Mouse (Mus musculus): Measurements from ENCODE around the gene Ppm1h. TPM values are rescaled to one million over a fixed set of nuclear protein-coding genes. Genes with fewer than 3 reads are reported as not detected.

Ppm1h gene
- polyA plus RNA-seq, 1 experiment from 2014 or later: 5.1 TPM

DNA sequence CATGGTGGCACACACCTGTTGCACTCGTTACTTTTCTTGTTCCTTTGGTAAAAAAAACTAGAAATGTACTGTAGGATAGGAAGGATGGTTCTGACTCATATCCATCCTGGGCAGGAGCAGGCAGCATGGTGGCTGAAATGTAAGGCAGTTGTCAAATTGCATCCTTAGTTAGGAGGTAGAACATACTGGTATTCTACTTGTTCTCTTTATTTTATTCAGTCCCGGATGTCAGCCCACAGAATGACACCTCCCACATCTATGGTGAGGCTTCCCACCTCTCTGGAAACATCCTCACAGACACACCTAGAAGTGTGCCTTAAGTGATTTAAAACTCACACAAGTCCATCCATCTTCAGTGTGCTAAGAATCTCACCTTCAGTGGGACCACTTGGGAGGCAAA is 49.6 kb downstream of the Ppm1h start:
- no peaks in the 10 kb centered on the region for H3K27me3 ChIP-seq (replicated peaks; ENCODE audit: control insufficient read depth, insufficient read depth, low read length)
- no peak overlapping the region for H3K27ac ChIP-seq (replicated peaks; ENCODE audit: low read depth, low read length)
- no peaks in the 10 kb centered on the region for H3K4me1 ChIP-seq (ENCODE audit: control insufficient read depth, insufficient read depth, low read length)
- H3K9me3 ChIP-seq (ENCODE audit: control insufficient read depth, low read length): no peaks in the 10 kb centered on the region
- 79% methylated on average over 2 of the region's 2 CpGs for WGBS
- no peak for DNase-seq (ENCODE audit: low spot score)
- H3K4me2 ChIP-seq (ENCODE audit: low read depth, low read length): no peak overlapping the region
- no peak overlapping the region for H3K9ac ChIP-seq (ENCODE audit: low read depth, low read length)
- no peak for ATAC-seq (ENCODE audit: low read depth)
- H3K36me3 ChIP-seq (ENCODE audit: control insufficient read depth, insufficient read depth, low read length): no peaks in the 10 kb centered on the region
- H3K4me3 ChIP-seq (ENCODE audit: low read depth, low read length): no peak overlapping the region

DNA sequence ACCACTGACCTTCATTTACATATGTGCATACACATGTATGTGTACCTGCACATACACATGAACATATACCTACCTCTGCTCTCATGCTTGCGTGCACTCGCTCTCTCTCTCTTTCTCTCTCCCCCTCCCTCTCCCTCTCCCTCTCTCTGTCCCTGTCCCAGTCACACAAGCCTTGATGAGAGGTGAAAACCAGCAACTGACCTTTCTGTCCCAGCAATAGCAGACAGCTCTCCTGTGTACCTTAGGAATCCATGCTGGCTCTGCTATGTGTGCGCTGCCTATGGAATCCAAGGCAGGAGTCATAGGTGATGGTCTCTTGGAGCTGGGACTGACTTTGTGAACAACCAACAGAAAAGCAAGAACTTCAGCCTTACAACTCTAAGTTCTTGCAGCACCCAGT is 53.6 kb downstream of the Ppm1h start:
- H3K4me1 ChIP-seq (ENCODE audit: control insufficient read depth, insufficient read depth, low read length): no peaks in the 10 kb centered on the region
- H3K4me2 ChIP-seq (ENCODE audit: low read depth, low read length): no peak overlapping the region
- no peak overlapping the region for H3K27ac ChIP-seq (replicated peaks; ENCODE audit: low read depth, low read length)
- ATAC-seq (ENCODE audit: low read depth) (no peak), DNase-seq (ENCODE audit: low spot score) (no peak)
- WGBS: 96% methylated on average over 3 of the region's 3 CpGs
- H3K9me3 ChIP-seq (ENCODE audit: control insufficient read depth, low read length): no peaks in the 10 kb centered on the region
- H3K27me3 ChIP-seq (replicated peaks; ENCODE audit: control insufficient read depth, insufficient read depth, low read length): no peaks in the 10 kb centered on the region
- H3K4me3 ChIP-seq (ENCODE audit: low read depth, low read length): no peak overlapping the region
- no peaks in the 10 kb centered on the region for H3K36me3 ChIP-seq (ENCODE audit: control insufficient read depth, insufficient read depth, low read length)
- no peak overlapping the region for H3K9ac ChIP-seq (ENCODE audit: low read depth, low read length)

- WGBS: 89% methylated on average over 4 of the region's 4 CpGs
- Histone ChIP-seq H3K4me1 (ENCODE audit: control insufficient read depth, insufficient read depth, low read length) (no peaks in the 10 kb centered on the region), H3K9ac (ENCODE audit: low read depth, low read length) (no peak overlapping the region), H3K27ac (replicated peaks; ENCODE audit: low read depth, low read length) (no peak overlapping the region), H3K27me3 (replicated peaks; ENCODE audit: control insufficient read depth, insufficient read depth, low read length) (no peaks in the 10 kb centered on the region), H3K4me3 (ENCODE audit: low read depth, low read length) (no peak overlapping the region), H3K9me3 (ENCODE audit: control insufficient read depth, low read length) (no peaks in the 10 kb centered on the region), H3K4me2 (ENCODE audit: low read depth, low read length) (no peak overlapping the region), H3K36me3 (ENCODE audit: control insufficient read depth, insufficient read depth, low read length) (no peaks in the 10 kb centered on the region)
- ATAC-seq (ENCODE audit: low read depth) (no peak), DNase-seq (ENCODE audit: low spot score) (no peak)
Measured at GRCm38 (mm10) chr10:122734521-122734920, 56.0 kb downstream of the Ppm1h start.

GRCm38 (mm10) chr10:122735284-122735784 is 56.8 kb downstream of the Ppm1h start:
- Histone ChIP-seq H3K4me2 (ENCODE audit: low read depth, low read length) (no peak overlapping the region), H3K4me3 (ENCODE audit: low read depth, low read length) (no peak overlapping the region), H3K27ac (replicated peaks; ENCODE audit: low read depth, low read length) (no peak overlapping the region), H3K9me3 (ENCODE audit: control insufficient read depth, low read length) (no peaks in the 10 kb centered on the region), H3K27me3 (replicated peaks; ENCODE audit: control insufficient read depth, insufficient read depth, low read length) (no peaks in the 10 kb centered on the region), H3K36me3 (ENCODE audit: control insufficient read depth, insufficient read depth, low read length) (no peaks in the 10 kb centered on the region), H3K4me1 (ENCODE audit: control insufficient read depth, insufficient read depth, low read length) (no peaks in the 10 kb centered on the region), H3K9ac (ENCODE audit: low read depth, low read length) (no peak overlapping the region)
- no peak for ATAC-seq (ENCODE audit: low read depth)
- WGBS: 87% methylated on average over 7 of the region's 7 CpGs
- no peak for DNase-seq (ENCODE audit: low spot score)

DNA sequence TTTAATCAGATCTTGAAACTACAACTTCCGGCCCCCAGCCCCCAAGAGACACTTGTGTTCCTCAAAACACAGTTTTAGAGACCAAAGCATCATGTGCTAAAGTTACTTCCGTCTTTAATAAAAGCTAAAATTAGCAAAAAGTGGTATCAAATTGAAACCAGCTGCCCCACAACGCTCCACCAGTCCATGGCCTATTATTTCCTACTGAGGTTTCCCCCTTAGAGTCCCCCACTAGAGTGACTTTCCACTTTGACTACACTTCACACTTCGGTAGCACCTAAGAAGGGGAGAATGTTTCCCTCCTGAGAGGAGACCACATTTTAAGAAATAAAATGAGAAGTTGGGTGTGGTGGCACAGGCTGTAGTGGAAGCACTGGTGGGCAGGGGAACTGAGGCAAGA is 58.3 kb downstream of the Ppm1h start:
- no peak for ATAC-seq (ENCODE audit: low read depth)
- Histone ChIP-seq H3K4me3 (ENCODE audit: low read depth, low read length) (no peak overlapping the region), H3K9ac (ENCODE audit: low read depth, low read length) (no peak overlapping the region), H3K36me3 (ENCODE audit: control insufficient read depth, insufficient read depth, low read length) (no peaks in the 10 kb centered on the region), H3K4me1 (ENCODE audit: control insufficient read depth, insufficient read depth, low read length) (no peaks in the 10 kb centered on the region), H3K27ac (replicated peaks; ENCODE audit: low read depth, low read length) (no peak overlapping the region), H3K9me3 (ENCODE audit: control insufficient read depth, low read length) (no peaks in the 10 kb centered on the region), H3K4me2 (ENCODE audit: low read depth, low read length) (no peak overlapping the region), H3K27me3 (replicated peaks; ENCODE audit: control insufficient read depth, insufficient read depth, low read length) (no peaks in the 10 kb centered on the region)
- no peak for DNase-seq (ENCODE audit: low spot score)
- WGBS: 44% methylated on average over 4 of the region's 4 CpGs

GRCm38 (mm10) chr10:122738526-122738925 is 60.0 kb downstream of the Ppm1h start:
- no peak overlapping the region for H3K27ac ChIP-seq (replicated peaks; ENCODE audit: low read depth, low read length)
- no peak overlapping the region for H3K4me3 ChIP-seq (ENCODE audit: low read depth, low read length)
- no peak for ATAC-seq (ENCODE audit: low read depth)
- H3K4me1 ChIP-seq (ENCODE audit: control insufficient read depth, insufficient read depth, low read length): no peaks in the 10 kb centered on the region
- H3K9me3 ChIP-seq (ENCODE audit: control insufficient read depth, low read length): no peaks in the 10 kb centered on the region
- no peaks in the 10 kb centered on the region for H3K36me3 ChIP-seq (ENCODE audit: control insufficient read depth, insufficient read depth, low read length)
- no peak overlapping the region for H3K4me2 ChIP-seq (ENCODE audit: low read depth, low read length)
- H3K27me3 ChIP-seq (replicated peaks; ENCODE audit: control insufficient read depth, insufficient read depth, low read length): no peaks in the 10 kb centered on the region
- WGBS: 83% methylated on average over 10 of the region's 10 CpGs
- no peak overlapping the region for H3K9ac ChIP-seq (ENCODE audit: low read depth, low read length)
- DNase-seq (ENCODE audit: low spot score): no peak

DNA sequence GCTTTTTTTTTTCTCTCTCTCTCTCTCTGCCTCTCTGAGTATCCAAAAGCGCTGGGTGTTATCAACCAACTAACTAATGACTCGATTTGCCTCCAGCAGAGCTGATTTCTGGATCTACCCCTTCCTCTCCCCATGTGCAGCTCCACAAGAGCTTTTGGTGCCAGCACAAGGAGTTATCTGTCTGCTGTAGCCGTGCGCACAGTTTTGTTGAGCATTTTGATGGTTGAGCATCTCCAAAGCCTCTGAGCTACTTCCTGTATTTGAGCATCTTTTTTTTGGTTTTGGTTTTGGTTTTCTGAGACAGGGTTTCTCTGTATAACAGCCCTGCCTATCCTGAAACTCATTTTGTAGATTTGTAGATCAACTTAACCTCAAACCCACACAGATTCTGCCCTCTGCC is 60.5 kb downstream of the Ppm1h start:
- Histone ChIP-seq H3K27me3 (replicated peaks; ENCODE audit: control insufficient read depth, insufficient read depth, low read length) (no peaks in the 10 kb centered on the region), H3K4me3 (ENCODE audit: low read depth, low read length) (no peak overlapping the region), H3K4me1 (ENCODE audit: control insufficient read depth, insufficient read depth, low read length) (no peaks in the 10 kb centered on the region), H3K4me2 (ENCODE audit: low read depth, low read length) (no peak overlapping the region), H3K36me3 (ENCODE audit: control insufficient read depth, insufficient read depth, low read length) (no peaks in the 10 kb centered on the region), H3K9ac (ENCODE audit: low read depth, low read length) (no peak overlapping the region), H3K27ac (replicated peaks; ENCODE audit: low read depth, low read length) (no peak overlapping the region), H3K9me3 (ENCODE audit: control insufficient read depth, low read length) (no peaks in the 10 kb centered on the region)
- ATAC-seq (ENCODE audit: low read depth): no peak
- 80% methylated on average over 4 of the region's 4 CpGs for WGBS
- DNase-seq (ENCODE audit: low spot score): no peak

- H3K9me3 ChIP-seq (ENCODE audit: control insufficient read depth, low read length): no peaks in the 10 kb centered on the region
- no peak overlapping the region for H3K4me3 ChIP-seq (ENCODE audit: low read depth, low read length)
- 58% methylated on average over 4 of the region's 4 CpGs for WGBS
- H3K4me2 ChIP-seq (ENCODE audit: low read depth, low read length): no peak overlapping the region
- DNase-seq (ENCODE audit: low spot score): no peak
- no peaks in the 10 kb centered on the region for H3K27me3 ChIP-seq (replicated peaks; ENCODE audit: control insufficient read depth, insufficient read depth, low read length)
- no peak for ATAC-seq (ENCODE audit: low read depth)
- H3K36me3 ChIP-seq (ENCODE audit: control insufficient read depth, insufficient read depth, low read length): no peaks in the 10 kb centered on the region
- H3K27ac ChIP-seq (replicated peaks; ENCODE audit: low read depth, low read length): no peak overlapping the region
- H3K4me1 ChIP-seq (ENCODE audit: control insufficient read depth, insufficient read depth, low read length): no peaks in the 10 kb centered on the region
- H3K9ac ChIP-seq (ENCODE audit: low read depth, low read length): no peak overlapping the region
Measured at GRCm38 (mm10) chr10:122740117-122740516, 61.6 kb downstream of the Ppm1h start.

DNA sequence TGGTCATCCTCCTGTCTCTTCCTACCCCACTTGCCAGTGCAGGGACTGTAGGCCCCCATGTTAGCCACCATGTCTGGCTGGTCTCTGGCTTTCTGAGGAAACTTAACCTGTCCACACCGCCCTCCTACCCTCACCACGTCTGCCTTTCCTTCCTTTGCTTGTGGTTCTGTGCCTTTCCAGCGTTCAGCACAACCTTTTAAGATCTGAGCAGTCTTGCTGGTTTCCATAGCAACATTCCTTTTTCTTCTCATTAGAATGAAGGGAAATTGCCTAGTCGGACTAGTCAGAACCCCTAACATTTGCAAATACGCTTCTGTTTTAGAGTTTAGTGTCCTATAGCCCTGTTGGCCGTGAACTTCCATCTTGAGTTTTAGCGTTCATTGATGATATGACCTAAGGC is 62.6 kb downstream of the Ppm1h start:
- Histone ChIP-seq H3K9ac (ENCODE audit: low read depth, low read length) (no peak overlapping the region), H3K27ac (replicated peaks; ENCODE audit: low read depth, low read length) (no peak overlapping the region), H3K9me3 (ENCODE audit: control insufficient read depth, low read length) (no peaks in the 10 kb centered on the region), H3K4me1 (ENCODE audit: control insufficient read depth, insufficient read depth, low read length) (no peaks in the 10 kb centered on the region), H3K4me2 (ENCODE audit: low read depth, low read length) (no peak overlapping the region), H3K36me3 (ENCODE audit: control insufficient read depth, insufficient read depth, low read length) (no peaks in the 10 kb centered on the region), H3K27me3 (replicated peaks; ENCODE audit: control insufficient read depth, insufficient read depth, low read length) (no peaks in the 10 kb centered on the region), H3K4me3 (ENCODE audit: low read depth, low read length) (no peak overlapping the region)
- no peak for ATAC-seq (ENCODE audit: low read depth)
- DNase-seq (ENCODE audit: low spot score): no peak
- 81% methylated on average over 7 of the region's 7 CpGs for WGBS

Measured in embryonic facial prominence, embryonic 14.5 days (tissue).